Mouse (Mus musculus): ENCODE data around the gene Enox1. TPM values are rescaled to one million over a fixed set of nuclear protein-coding genes. Genes with fewer than 3 reads are reported as not detected.

Gene Enox1
- polyA plus RNA-seq, 2 experiments = 13.5 to 15.6 TPM

- no peak for DNase-seq (ENCODE audit: low spot score)
- Histone ChIP-seq H3K27ac (replicated peaks; ENCODE audit: low read depth, low read length) (no peak overlapping the region), H3K36me3 (ENCODE audit: control insufficient read depth, insufficient read depth, low read length) (no peaks in the 10 kb centered on the region), H3K27me3 (ENCODE audit: control insufficient read depth, insufficient read depth, low read length) (no peaks in the 10 kb centered on the region), H3K4me1 (ENCODE audit: control insufficient read depth, insufficient read depth, low read length) (no peaks in the 10 kb centered on the region), H3K4me2 (replicated peaks; ENCODE audit: low read depth, low read length, severe bottlenecking) (no peak overlapping the region), H3K9ac (ENCODE audit: low read depth, low read length, severe bottlenecking) (no peak overlapping the region), H3K9me3 (ENCODE audit: control insufficient read depth, low read length) (0 out of 2 replicates have a peak, but pooled peaks cover 2% of the 10 kb centered on the region), H3K4me3 (replicated peaks; ENCODE audit: low read length) (no peak overlapping the region)
- WGBS = 82% methylated on average over 7 of the region's 7 CpGs
- no peak for ATAC-seq (ENCODE audit: low FRiP score, low read depth)
- no peak for TF ChIP-seq POLR2A (IDR thresholded peaks at IDR 0.05; ENCODE audit: borderline replicate concordance, extremely low read depth, insufficient read depth, insufficient read length)
Observed at GRCm38 (mm10) chr14:77738751-77739365, 582.3 kb downstream of the Enox1 start.

GRCm38 (mm10) chr14:77739376-77739775 is 582.8 kb downstream of the Enox1 start:
- H3K9ac ChIP-seq (ENCODE audit: low read depth, low read length, severe bottlenecking) = no peak overlapping the region
- DNase-seq (ENCODE audit: low spot score) (no peak), ATAC-seq (ENCODE audit: low FRiP score, low read depth) (no peak)
- no peaks in the 10 kb centered on the region for H3K4me1 ChIP-seq (ENCODE audit: control insufficient read depth, insufficient read depth, low read length)
- 0 out of 2 replicates have a peak, but pooled peaks cover 5% of the 10 kb centered on the region for H3K9me3 ChIP-seq (ENCODE audit: control insufficient read depth, low read length)
- H3K4me3 ChIP-seq (replicated peaks; ENCODE audit: low read length) = no peak overlapping the region
- H3K27ac ChIP-seq (replicated peaks; ENCODE audit: low read depth, low read length) = no peak overlapping the region
- H3K36me3 ChIP-seq (ENCODE audit: control insufficient read depth, insufficient read depth, low read length) = no peaks in the 10 kb centered on the region
- H3K27me3 ChIP-seq (ENCODE audit: control insufficient read depth, insufficient read depth, low read length) = no peaks in the 10 kb centered on the region
- TF ChIP-seq POLR2A (IDR thresholded peaks at IDR 0.05; ENCODE audit: borderline replicate concordance, extremely low read depth, insufficient read depth, insufficient read length) = no peak
- H3K4me2 ChIP-seq (replicated peaks; ENCODE audit: low read depth, low read length, severe bottlenecking) = no peak overlapping the region

- no peak for DNase-seq (ENCODE audit: low spot score)
- Histone ChIP-seq H3K4me2 (replicated peaks; ENCODE audit: low read depth, low read length, severe bottlenecking) (no peak overlapping the region), H3K36me3 (ENCODE audit: control insufficient read depth, insufficient read depth, low read length) (no peaks in the 10 kb centered on the region), H3K4me1 (ENCODE audit: control insufficient read depth, insufficient read depth, low read length) (no peaks in the 10 kb centered on the region), H3K27ac (replicated peaks; ENCODE audit: low read depth, low read length) (no peak overlapping the region), H3K4me3 (replicated peaks; ENCODE audit: low read length) (no peak overlapping the region), H3K9ac (ENCODE audit: low read depth, low read length, severe bottlenecking) (no peak overlapping the region), H3K27me3 (ENCODE audit: control insufficient read depth, insufficient read depth, low read length) (no peaks in the 10 kb centered on the region), H3K9me3 (ENCODE audit: control insufficient read depth, low read length) (0 out of 2 replicates have a peak, but pooled peaks cover 5% of the 10 kb centered on the region)
- WGBS = 93% methylated on average over 5 of the region's 5 CpGs
- TF ChIP-seq POLR2A (IDR thresholded peaks at IDR 0.05; ENCODE audit: borderline replicate concordance, extremely low read depth, insufficient read depth, insufficient read length) = no peak
- no peak for ATAC-seq (ENCODE audit: low FRiP score, low read depth)
Observed at GRCm38 (mm10) chr14:77744638-77745240, 588.2 kb downstream of the Enox1 start.

- no peak overlapping the region for H3K4me2 ChIP-seq (replicated peaks; ENCODE audit: low read depth, low read length, severe bottlenecking)
- 0 out of 2 replicates have a peak, but pooled peaks cover 11% of the 10 kb centered on the region for H3K9me3 ChIP-seq (ENCODE audit: control insufficient read depth, low read length)
- no peaks in the 10 kb centered on the region for H3K27me3 ChIP-seq (ENCODE audit: control insufficient read depth, insufficient read depth, low read length)
- no peak overlapping the region for H3K9ac ChIP-seq (ENCODE audit: low read depth, low read length, severe bottlenecking)
- H3K4me3 ChIP-seq (replicated peaks; ENCODE audit: low read length) = no peak overlapping the region
- TF ChIP-seq POLR2A (IDR thresholded peaks at IDR 0.05; ENCODE audit: borderline replicate concordance, extremely low read depth, insufficient read depth, insufficient read length) = no peak
- ATAC-seq (ENCODE audit: low FRiP score, low read depth) = no peak
- no peaks in the 10 kb centered on the region for H3K36me3 ChIP-seq (ENCODE audit: control insufficient read depth, insufficient read depth, low read length)
- no peak for DNase-seq (ENCODE audit: low spot score)
- no peak overlapping the region for H3K27ac ChIP-seq (replicated peaks; ENCODE audit: low read depth, low read length)
- H3K4me1 ChIP-seq (ENCODE audit: control insufficient read depth, insufficient read depth, low read length) = no peaks in the 10 kb centered on the region
Observed at GRCm38 (mm10) chr14:77748920-77749319, 592.4 kb downstream of the Enox1 start.

Other genes with a start within 250 kb of the Enox1 start
- 1.9 and 2.9 TPM in 2 replicates for gene Ccdc122, start 120.0 kb upstream of the Enox1 start, polyA plus RNA-seq (2012; rRNA removed)
- 3.4 and 5.2 TPM in 2 replicates for gene Ccdc122, start 120.0 kb upstream of the Enox1 start, polyA plus RNA-seq (2014; fragmentation: Nextera tagmentation; extraction: Ambion mirVana)
- gene Lacc1, start 119.9 kb upstream of the Enox1 start, polyA plus RNA-seq (2012; rRNA removed) = 14.1 and 14.6 TPM in 2 replicates
- 8.3 and 11.0 TPM in 2 replicates for gene Lacc1, start 119.9 kb upstream of the Enox1 start, polyA plus RNA-seq (2014; fragmentation: Nextera tagmentation; extraction: Ambion mirVana)